Mouse (Mus musculus): ENCODE measurements at regions not wholly inside any gene's neighbourhood (a gene's known extent, or its start where the extent isn't known, plus 50 kb on each side); places are given as distances from the start of the nearest gene placed in this dataset.

- no peak for DNase-seq (ENCODE audit: low read depth, low spot score)
These were observed 67.7 kb upstream of the Foxq1 start for GRCm38 (mm10) chr13:31488186-31488585.

- DNase-seq (ENCODE audit: low read depth, low spot score): no peak
These were observed 52.7 kb upstream of the Foxq1 start for GRCm38 (mm10) chr13:31503191-31503590.

GRCm38 (mm10) chr13:31503832-31504231 lies 52.1 kb upstream of the Foxq1 start:
- no peak for DNase-seq (ENCODE audit: low read depth, low spot score)

GRCm38 (mm10) chr13:31504316-31504715 lies 51.6 kb upstream of the Foxq1 start:
- no peak for DNase-seq (ENCODE audit: low read depth, low spot score)

GRCm38 (mm10) chr13:31505386-31505785 lies 50.5 kb upstream of the Foxq1 start:
- DNase-seq (ENCODE audit: low read depth, low spot score): no peak

All from retina, postnatal 7 days (tissue).